Mouse (Mus musculus) liver, adult (tissue): Measurements from ENCODE around the gene Erbb2.

Experiments
- GATA4 ChIP-seq: IDR thresholded peaks from 2 replicates; pipeline ENCODE4 v1.6.1; 2014; ENCODE audit warnings: mild to moderate bottlenecking, low read length; ENCODE audit not compliant: insufficient replicate concordance

Gene Erbb2

DNA sequence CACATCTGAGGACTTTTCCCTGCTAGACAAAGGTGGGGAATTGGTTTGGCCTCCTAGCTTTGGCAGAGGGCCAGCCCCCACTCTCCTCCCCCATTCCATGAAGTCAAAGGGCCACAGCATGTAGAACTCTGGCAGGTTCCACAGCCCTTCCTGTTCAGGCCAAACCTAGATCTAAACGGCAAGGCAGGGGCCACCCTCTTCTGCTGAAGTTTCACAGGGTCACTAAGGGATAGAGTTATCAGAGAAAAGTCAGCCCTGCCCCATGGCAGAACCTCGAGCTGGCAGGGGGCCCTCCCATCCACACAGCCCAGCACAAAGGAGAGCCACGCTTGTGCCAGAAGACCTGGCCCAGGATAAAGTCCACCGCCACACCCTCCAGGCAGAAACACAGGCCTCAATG lies 17.2 kb upstream of the Erbb2 start:
- no peak for TF ChIP-seq GATA4

DNA sequence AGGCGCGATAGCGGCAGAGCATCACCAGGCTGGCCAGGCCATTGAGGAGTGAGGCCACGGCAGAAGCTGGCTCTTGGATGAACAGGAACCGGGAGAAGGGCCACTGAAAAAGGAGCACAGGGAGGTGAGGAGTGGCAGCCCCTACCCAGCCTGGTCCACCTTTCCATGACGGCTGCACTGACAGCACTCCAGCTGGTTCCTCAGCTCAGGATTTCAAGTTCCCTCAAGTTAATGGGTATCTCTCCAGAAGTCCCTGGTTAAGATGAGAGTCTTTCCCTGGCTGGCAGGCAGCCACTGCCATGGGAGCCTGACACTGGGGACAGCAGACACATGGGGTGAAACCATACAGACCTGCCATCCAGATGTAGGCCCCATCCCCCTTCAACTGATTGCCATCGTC lies 14.3 kb upstream of the Erbb2 start:
- TF ChIP-seq GATA4, result no peak

DNA sequence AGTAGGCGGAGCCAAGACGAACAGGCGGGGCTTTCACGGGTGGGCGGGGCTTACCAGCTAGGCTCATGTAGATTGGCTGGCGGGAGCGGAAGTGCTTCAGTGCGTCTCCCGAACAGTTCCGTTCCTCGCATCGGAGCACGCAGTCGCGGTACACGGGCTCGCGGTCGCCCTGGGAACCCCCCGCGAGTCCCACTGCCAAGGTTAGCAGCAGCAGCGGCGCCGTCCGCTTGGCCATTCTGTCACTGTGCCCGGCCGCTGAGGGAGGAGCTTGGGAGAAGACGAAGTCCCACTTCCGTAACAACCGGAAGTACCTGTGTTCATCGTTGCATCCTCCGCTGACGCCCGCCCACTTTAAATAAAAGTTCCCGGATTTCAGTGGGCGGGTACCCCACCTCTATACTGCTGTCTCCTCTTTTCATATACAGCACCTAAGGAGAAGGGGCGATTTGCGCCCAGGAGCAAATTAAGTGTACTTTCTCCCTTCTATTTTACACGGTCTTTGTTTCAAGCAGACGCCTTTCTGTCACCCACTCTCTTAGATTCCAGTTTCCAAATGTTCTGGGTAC lies 12.0 kb upstream of the Erbb2 start, which contains the start of gene Pgap3:
Gene Pgap3, minus strand, starts transcription at position 330 of the 566 bp plus-strand sequence.
- TF ChIP-seq GATA4, result no peak

DNA sequence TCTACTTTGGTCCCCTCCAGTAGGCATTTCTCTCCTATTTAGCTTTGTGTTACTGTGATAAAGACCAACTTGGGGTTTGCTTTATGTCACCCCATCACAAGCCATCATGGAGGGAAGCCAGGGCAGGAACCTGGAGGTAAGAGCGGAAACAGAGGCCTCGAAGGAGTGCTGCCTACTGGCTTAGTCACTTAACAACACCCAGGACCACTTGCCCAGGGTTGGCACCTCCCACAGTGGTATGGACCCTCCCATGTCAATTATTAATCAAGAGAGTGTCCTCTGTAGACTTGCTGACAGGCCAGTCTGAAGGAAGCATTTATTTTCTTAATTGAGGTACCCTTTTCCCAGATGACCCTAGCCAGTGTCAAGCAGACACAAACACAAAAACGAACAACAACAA lies 11.5 kb upstream of the Erbb2 start:
- no peak for TF ChIP-seq GATA4

DNA sequence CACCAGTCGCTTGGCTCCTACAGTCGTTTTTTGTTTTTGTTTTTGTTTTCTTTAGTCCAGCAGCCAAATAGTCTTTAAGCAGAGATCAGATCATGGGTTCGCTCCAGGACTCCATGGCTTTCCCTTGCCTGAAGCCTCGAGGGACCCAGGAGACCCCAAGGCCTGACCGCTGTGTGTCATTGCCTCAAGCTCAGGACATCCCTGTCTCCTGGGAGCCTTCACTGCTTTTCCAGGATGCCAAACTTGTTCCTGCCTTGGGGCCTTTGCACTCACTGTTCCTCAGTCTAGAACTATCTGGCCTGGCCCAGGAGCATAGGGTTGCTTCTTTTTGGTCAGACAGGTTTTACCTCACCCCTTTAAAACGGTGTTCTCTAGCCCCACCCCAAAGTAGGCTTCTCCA lies 5.6 kb upstream of the Erbb2 start:
- TF ChIP-seq GATA4, result no peak

DNA sequence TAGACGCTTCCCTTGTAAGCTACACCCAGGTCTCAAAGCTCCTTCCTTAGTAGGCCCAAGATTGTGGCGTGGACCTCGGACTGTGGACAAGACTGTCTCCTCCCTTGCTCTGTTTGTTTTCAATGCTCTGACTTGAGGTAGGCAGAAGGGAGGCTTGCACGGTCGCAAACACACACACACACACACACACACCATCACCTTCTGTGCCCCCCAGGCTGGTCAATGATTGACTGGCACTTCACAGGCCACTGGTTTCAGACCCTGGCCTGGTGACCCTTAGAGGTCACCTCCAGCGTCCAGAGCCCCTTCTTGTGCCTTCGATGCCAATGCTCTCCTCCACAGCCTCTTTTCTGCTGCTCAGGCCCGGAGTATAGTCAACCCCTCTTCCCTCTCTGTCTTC lies 3.4 kb upstream of the Erbb2 start:
- TF ChIP-seq GATA4, result no peak

DNA sequence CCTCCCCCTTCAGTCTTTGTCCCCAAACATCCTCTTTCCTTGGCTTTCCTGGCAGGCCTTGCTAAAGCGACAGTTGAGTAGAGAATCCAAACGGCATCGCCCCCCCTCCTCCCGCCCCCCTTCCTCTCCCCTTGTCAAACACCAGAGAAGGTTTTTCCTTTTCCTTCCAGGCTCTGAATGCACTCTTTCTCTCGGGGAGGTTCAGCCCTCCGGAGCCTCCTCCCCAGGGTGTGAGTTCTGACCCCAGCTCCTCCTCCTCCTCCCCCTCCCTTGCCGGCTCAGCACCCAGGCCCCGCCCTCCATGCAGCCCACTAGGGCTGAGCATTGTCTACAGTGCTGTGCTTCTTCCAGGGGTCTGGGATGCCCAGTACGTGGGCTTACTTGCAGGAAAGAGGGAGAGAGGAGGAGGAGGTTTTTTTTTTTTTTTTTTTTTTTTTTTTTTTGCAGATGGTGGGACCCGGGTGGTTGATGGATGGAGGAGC lies 2.9 kb upstream of the Erbb2 start:
- no peak for TF ChIP-seq GATA4

DNA sequence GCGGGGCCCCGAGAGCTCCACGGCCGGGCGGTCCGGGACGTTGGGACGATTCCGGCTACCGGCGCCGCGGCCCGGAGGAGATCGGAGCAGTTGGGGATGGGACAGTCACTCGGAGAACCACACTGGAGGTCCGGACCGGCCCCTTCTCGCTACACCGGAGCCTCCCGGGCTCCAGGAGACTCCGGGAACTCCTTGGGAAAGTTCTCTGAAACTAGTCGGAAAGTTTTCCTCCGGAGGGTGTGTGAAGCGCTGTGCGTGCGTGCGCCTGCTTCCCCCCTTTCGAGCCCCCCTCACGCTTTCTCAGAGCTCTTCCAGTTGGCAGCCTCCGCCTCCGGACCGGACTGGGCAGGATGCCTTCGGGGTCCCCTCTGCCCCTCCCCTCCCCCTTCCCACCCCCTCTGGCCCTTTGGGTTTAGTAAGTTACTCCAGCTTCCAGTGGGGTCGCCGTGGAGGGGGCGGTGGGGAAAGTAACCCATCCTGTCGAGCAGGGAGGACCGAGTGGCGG lies 579 bp downstream of the Erbb2 start:
- TF ChIP-seq GATA4, result no peak

DNA sequence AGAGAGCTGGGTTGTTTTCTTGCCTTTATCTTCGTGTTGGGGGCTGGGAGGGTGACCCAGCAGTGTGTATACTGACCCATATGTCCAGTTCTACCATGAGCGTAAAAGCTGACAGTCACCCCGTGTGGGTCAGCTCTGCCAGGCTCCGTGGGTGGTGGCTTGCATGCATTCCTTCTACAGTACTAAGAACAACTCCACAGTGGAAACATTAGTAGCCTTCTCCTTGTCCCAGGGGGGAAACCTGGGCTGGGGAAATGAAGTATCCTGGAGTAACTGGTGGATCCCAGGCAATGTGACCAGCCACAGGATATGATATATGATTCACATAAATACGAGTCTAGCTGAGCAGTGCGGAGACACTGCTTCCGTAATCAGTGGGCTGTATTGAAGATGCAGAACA lies 1.5 kb downstream of the Erbb2 start:
- TF ChIP-seq GATA4, result no peak

DNA sequence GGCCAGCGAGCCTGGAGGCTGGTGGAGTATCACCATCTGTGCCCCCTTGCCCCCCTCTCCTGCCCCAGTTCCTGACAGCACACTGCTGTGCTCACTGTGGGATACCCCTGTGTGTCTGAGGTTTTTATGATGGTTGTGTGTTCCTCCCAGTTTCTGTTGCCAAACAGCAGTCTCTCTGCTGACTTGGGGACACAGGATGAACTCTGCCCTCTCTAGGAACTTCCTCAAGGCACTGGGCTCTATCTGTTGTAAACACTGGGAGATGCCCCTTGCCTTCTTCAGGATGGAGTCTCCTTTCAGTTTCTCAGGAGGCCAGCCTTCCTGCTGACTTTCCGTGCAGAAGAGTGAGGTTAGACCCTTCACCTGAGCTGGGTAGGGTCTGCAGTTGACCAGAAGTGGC lies 1.9 kb downstream of the Erbb2 start:
- TF ChIP-seq GATA4, result 0 out of 2 replicates have a peak, but pooled peaks have one; percentile 17

DNA sequence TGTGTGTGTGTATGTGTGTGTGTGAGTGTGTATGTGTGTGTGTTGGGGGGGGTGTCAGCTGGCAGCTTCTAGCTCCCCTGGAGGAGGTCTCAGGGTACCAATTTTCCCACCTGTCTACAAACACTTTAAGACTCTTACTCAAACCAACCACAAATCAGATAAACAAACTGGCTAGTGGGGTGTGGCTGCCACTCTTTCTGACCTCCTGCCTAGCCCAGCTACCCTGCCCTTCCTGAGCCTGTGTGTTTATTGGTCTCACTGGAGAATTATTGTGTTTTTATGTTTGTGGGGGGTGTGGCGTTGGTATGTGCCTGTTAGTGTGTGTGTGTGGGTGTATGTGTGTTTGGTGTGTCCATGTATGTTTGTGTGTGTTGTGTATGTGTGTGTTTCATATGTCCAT lies 4.8 kb downstream of the Erbb2 start:
- no peak for TF ChIP-seq GATA4

DNA sequence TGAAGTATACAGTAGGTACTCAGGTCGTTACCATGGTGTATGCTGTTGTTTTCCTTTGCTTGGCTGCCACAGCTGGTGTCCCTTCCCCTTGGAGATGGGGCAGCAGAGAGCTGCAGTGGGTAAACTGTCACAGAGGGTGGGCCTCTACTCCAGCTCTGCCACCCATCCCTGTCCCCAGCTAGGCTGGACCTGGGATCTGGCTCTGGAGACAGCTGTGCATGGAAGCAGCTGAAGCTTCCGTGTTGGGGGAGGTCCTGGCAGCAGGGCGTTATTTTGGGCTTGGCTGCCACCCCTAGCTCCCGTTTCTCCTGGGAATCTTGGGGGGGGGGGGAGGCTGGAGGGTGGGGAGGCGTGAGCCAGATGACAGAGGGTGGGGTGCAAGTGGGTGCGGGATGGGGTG lies 6.0 kb downstream of the Erbb2 start:
- no peak for TF ChIP-seq GATA4

DNA sequence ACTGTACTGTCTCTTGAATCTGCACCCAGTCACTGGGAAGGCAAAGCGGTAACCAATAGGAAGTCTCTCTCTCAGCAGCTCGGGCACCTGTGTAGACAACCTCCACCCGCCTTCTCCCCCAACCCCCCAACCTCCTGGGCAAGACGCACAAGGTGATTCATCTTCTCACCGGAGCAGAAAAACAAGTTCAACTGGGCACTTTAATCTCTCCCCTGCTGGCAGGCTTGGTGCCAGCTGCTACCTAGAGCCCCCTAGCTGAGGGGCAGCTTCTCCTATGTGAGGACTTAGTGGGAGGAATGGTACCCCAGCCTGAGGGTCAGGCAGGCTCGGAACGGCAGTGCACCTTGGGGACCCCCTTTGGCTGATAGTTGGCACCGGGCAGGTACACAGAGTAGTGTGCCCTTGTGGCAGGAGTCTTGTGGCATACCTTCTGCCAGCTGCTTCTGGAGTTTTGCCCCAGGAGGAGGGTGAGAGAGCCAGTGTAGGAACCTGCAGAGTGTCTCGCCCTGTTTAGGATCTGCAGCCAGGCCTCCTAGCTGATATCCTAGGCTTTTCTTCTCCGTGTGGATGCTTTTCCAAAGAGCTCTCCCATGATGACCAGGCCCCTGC lies 6.8 kb downstream of the Erbb2 start:
- no peak for TF ChIP-seq GATA4

DNA sequence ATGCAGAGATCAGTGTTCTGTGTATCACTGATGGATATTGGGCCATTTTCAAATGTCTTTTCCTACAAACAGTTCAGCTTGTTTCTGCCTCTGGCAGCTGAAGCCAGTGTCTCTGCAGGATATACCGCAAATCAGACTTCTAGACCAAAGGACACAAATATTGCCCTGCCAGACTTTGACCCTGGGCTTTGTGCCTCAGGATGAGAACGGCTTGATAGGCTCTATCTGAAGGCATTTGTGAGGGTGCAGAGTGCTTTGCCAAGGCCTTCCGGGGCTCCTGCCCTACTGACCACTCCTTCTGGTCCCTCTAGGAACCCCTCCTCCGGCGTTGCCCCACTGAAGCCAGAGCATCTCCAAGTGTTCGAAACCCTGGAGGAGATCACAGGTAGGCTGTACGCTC lies 14.3 kb downstream of the Erbb2 start:
- TF ChIP-seq GATA4, result no peak

DNA sequence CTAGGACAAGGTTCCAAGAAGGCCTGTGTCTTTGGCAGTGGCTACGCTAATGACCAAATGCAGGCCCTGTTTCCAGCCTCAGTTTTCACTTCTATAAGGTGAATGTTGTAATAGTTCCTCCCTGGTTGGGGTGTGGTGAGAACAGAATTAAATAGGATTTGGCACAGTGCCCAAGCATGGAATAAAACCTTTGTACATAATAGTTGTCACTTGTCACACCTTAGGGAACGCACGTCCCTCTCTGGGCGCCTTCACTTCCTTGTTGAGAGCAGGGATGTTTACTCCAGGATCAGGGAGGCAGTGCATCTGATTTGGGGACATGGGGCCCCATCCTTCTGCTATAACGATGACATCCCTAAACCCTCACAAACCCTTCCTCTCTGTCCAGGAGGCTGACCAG lies 16.2 kb downstream of the Erbb2 start:
- TF ChIP-seq GATA4, result no peak

DNA sequence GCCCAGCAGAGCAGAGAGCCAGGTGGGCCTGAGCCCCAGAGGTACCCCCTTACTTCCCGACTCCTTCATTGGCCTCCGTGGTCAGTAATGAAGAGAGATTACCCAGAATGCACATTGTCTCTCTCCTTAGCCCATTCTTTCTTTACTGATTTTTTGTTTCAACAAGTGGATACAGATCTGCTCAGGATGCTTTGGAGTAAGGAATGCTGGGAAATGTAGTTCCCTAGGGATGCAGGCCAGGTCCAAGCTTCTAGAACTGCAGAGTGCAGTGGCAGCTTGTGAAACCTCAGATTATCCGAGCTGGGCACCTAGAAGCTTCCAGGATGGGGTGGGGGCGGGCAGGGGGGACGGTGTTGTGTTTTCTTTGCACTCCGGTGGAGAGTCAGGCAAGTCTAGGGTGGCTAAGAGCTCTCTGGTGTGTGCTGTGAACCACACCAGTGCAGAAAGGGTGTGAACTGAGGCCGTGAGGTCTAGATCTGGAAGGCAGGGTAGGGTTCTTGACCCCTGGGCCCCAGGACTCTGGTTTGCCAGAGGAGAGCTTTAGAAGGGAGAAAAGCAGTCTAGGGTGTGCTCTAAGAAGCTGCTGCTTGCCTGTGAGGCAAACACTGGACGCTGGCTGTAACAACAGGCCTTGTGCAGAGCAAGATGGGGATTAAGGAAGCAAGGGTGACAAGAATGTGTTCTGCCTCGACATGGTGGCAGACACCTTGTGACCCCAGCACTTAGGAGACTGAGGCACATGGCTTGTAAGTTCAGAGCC lies 19.7 kb downstream of the Erbb2 start:
- TF ChIP-seq GATA4, result no peak

DNA sequence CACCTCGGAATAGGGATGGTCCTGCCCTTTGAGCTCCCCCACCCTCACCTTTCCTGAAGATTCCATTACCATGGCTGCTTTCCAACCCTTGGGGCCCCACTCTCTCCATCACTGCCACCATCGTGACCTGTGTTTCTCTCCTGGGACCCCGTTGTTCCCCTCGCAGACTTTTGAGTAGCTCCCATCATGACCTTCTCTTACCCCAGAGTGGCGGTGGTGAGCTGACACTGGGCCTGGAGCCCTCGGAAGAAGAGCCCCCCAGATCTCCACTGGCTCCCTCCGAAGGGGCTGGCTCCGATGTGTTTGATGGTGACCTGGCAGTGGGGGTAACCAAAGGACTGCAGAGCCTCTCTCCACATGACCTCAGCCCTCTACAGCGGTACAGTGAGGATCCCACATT lies 23.5 kb downstream of the Erbb2 start:
- no peak for TF ChIP-seq GATA4

DNA sequence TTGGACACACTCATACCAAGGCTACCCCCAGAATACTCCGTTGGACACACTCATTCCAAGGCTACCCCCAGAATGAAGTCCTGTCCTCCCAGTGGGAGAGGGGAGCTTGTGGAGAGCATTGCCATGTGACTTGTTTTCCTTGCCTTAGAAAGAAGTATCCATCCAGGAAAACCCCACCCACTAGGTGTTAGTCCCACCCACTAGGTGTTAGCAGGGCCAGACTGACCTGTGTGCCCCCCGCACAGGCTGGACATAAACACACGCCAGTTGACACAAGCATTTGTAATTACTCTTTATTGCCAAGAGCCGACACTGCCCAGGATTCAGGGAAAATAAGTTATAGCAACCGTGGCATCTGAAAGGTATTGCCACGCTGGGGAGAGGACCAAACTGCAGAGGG lies 25.2 kb downstream of the Erbb2 start:
- TF ChIP-seq GATA4, result no peak
